Mouse (Mus musculus): Measurements from ENCODE around the gene Pmf1.
"Not testable (repeated sequence)": the region's sequence is repeated elsewhere in the genome, so short reads cannot be mapped to it uniquely, and the experiment has no call there.

Gene Pmf1

GRCm38 (mm10) chr3:88395742-88396141 lies 14.4 kb downstream of the Pmf1 start:
- no peak for DNase-seq (ENCODE audit: low read depth, low spot score)

- no peak for DNase-seq (ENCODE audit: low read depth, low spot score)
Observed at GRCm38 (mm10) chr3:88395288-88395687, 14.8 kb downstream of the Pmf1 start.

- DNase-seq (ENCODE audit: low read depth, low spot score), result no peak
Observed at GRCm38 (mm10) chr3:88393776-88394375, 16.3 kb downstream of the Pmf1 start.

GRCm38 (mm10) chr3:88384364-88384763 lies 25.8 kb downstream of the Pmf1 start, which contains the start of gene Bglap:
Bglap (minus strand) TSS chr3:88384464.
- DNase-seq (ENCODE audit: low read depth, low spot score), result no peak

GRCm38 (mm10) chr3:88382383-88382782 lies 27.7 kb downstream of the Pmf1 start:
- DNase-seq (ENCODE audit: low read depth, low spot score), result not testable (repeated sequence)

- not testable (repeated sequence) for DNase-seq (ENCODE audit: low read depth, low spot score)
Observed at GRCm38 (mm10) chr3:88381389-88382315, 28.5 kb downstream of the Pmf1 start.

GRCm38 (mm10) chr3:88378599-88378998 lies 31.5 kb downstream of the Pmf1 start, which contains the start of gene Bglap2:
Bglap2 (minus strand) TSS chr3:88378699.
- DNase-seq (ENCODE audit: low read depth, low spot score), result not testable (repeated sequence)

- DNase-seq (ENCODE audit: low read depth, low spot score), result not testable (repeated sequence)
Observed at GRCm38 (mm10) chr3:88376644-88377043, 33.5 kb downstream of the Pmf1 start.

- peak; percentile 35 for DNase-seq (ENCODE audit: low read depth, low spot score)
Observed at GRCm38 (mm10) chr3:88375750-88376626, 34.1 kb downstream of the Pmf1 start.

GRCm38 (mm10) chr3:88372643-88373042 lies 37.5 kb downstream of the Pmf1 start, which contains the start of gene Bglap3:
Bglap3 (minus strand) TSS chr3:88372743.
- not testable (repeated sequence) for DNase-seq (ENCODE audit: low read depth, low spot score)

GRCm38 (mm10) chr3:88368511-88368910 lies 41.6 kb downstream of the Pmf1 start:
- not testable (repeated sequence) for DNase-seq (ENCODE audit: low read depth, low spot score)

GRCm38 (mm10) chr3:88367517-88367916 lies 42.6 kb downstream of the Pmf1 start:
- not testable (repeated sequence) for DNase-seq (ENCODE audit: low read depth, low spot score)

GRCm38 (mm10) chr3:88366830-88367428 lies 43.2 kb downstream of the Pmf1 start:
- not testable (repeated sequence) for DNase-seq (ENCODE audit: low read depth, low spot score)

- DNase-seq (ENCODE audit: low read depth, low spot score), result no peak
Observed at GRCm38 (mm10) chr3:88365705-88366361, 44.3 kb downstream of the Pmf1 start.

GRCm38 (mm10) chr3:88364337-88364736 lies 45.8 kb downstream of the Pmf1 start, which contains the start of gene Paqr6:
Paqr6 (plus strand) TSS chr3:88364584.
- no peak for DNase-seq (ENCODE audit: low read depth, low spot score)

GRCm38 (mm10) chr3:88363700-88364099 lies 46.4 kb downstream of the Pmf1 start:
- DNase-seq (ENCODE audit: low read depth, low spot score), result no peak

GRCm38 (mm10) chr3:88361612-88362313 lies 48.4 kb downstream of the Pmf1 start:
- no peak for DNase-seq (ENCODE audit: low read depth, low spot score)

- DNase-seq (ENCODE audit: low read depth, low spot score), result no peak
Observed at GRCm38 (mm10) chr3:88361096-88361495, 49.0 kb downstream of the Pmf1 start.

- no peak for DNase-seq (ENCODE audit: low read depth, low spot score)
Observed at GRCm38 (mm10) chr3:88359989-88360388, 50.1 kb downstream of the Pmf1 start.

GRCm38 (mm10) chr3:88359584-88359983 lies 50.5 kb downstream of the Pmf1 start:
- DNase-seq (ENCODE audit: low read depth, low spot score), result no peak
